Mouse (Mus musculus) cortical plate, adult 2 months (tissue): ENCODE results near the gene Gm14226. TPM values are rescaled to one million over a fixed set of nuclear protein-coding genes. Genes with fewer than 3 reads are reported as not detected.
A peak's percentile ranks its signal among the peaks of the same experiment; 100 is the strongest.
"Not testable (repeated sequence)": the region's sequence is repeated elsewhere in the genome, so short reads cannot be mapped to it uniquely, and the experiment has no call there.

Experiments
- H3K27ac ChIP-seq: fragments of 200-500 bp; 2 replicates; pipeline ENCODE4 v1.5.1; 2012; ENCODE audit warnings: low read length, control low read depth, inconsistent platforms; ENCODE audit not compliant: insufficient read depth
- H3K4me1 ChIP-seq: fragments of 200-500 bp; 2 replicates; pipeline ENCODE4 v1.6.1; 2011; ENCODE audit warnings: low read length; ENCODE audit not compliant: control insufficient read depth, insufficient read depth
- H3K4me3 ChIP-seq: fragments of 200-500 bp; 2 replicates; pipeline ENCODE4 v1.5.1; 2011; ENCODE audit warnings: mild to moderate bottlenecking, low read length, control low read depth; ENCODE audit not compliant: insufficient read depth
- CTCF ChIP-seq: fragments of 200-500 bp; IDR thresholded peaks from 2 replicates; pipeline ENCODE4 v1.5.1; 2011; ENCODE audit warnings: mild to moderate bottlenecking, control low read depth, low read length; ENCODE audit not compliant: insufficient read depth; ENCODE audit errors: extremely low read depth
- POLR2A ChIP-seq: fragments of 200-500 bp; IDR thresholded peaks from 2 replicates; pipeline ENCODE4 v1.6.1; 2011; ENCODE audit warnings: mild to moderate bottlenecking, low read length, control low read depth; ENCODE audit not compliant: insufficient read depth; ENCODE audit errors: extremely low read depth
- polyA plus RNA-seq: library from polyadenylated mRNA; depleted of rRNA; stranded (reverse); fragments of >200 nt; gene quantifications from 2 replicates; pipeline ENCODE4 v1.2.3, GENCODE M21; 2012; rRNA removed

The Gm14226 gene
- polyA plus RNA-seq, result 0.04 and 0.15 TPM in 2 replicates

- peak within 1 kb of the TSS; percentile 41 for H3K4me3 ChIP-seq
- H3K27ac ChIP-seq, H3K4me1 ChIP-seq: not testable (repeated sequence)
Observed at GRCm38 (mm10) chr2:155018251-155018755, at the start of gene Gm14226. TSS of gene Gm14226 (plus strand) at chr2:155018266.

- not testable (repeated sequence) for H3K4me3 ChIP-seq, H3K27ac ChIP-seq, H3K4me1 ChIP-seq
Observed at GRCm38 (mm10) chr2:154969740-154970397, 48.2 kb upstream of the Gm14226 start.

- Histone ChIP-seq H3K4me3 (no peak overlapping the region), H3K27ac (no peak overlapping the region), H3K4me1 (peaks cover 2% of the 10 kb centered on the region; the same call in 1 of the 2 replicates)
- TF ChIP-seq CTCF (no peak), POLR2A (no peak)
Observed at GRCm38 (mm10) chr2:154971919-154972692, 46.0 kb upstream of the Gm14226 start.

GRCm38 (mm10) chr2:154972981-154973380, 45.1 kb upstream of the Gm14226 start:
- Histone ChIP-seq H3K27ac (no peak overlapping the region), H3K4me1 (peaks cover 2% of the 10 kb centered on the region; the same call in 1 of the 2 replicates), H3K4me3 (no peak overlapping the region)
- no peak for TF ChIP-seq POLR2A
- no peak for TF ChIP-seq CTCF

GRCm38 (mm10) chr2:154986609-154987008, 31.5 kb upstream of the Gm14226 start:
- Histone ChIP-seq H3K4me3 (no peak overlapping the region), H3K27ac (no peak overlapping the region), H3K4me1 (no peaks in the 10 kb centered on the region)
- no peak for TF ChIP-seq POLR2A
- TF ChIP-seq CTCF, result no peak

GRCm38 (mm10) chr2:154991411-154991810, 26.7 kb upstream of the Gm14226 start:
- Histone ChIP-seq H3K4me1 (no peaks in the 10 kb centered on the region), H3K27ac (no peak overlapping the region), H3K4me3 (no peak overlapping the region)
- TF ChIP-seq POLR2A (no peak), CTCF (no peak)

- Histone ChIP-seq H3K4me1 (no peaks in the 10 kb centered on the region), H3K4me3 (no peak overlapping the region), H3K27ac (no peak overlapping the region)
- TF ChIP-seq POLR2A (no peak), CTCF (no peak)
Observed at GRCm38 (mm10) chr2:154992083-154992482, 26.0 kb upstream of the Gm14226 start.

- Histone ChIP-seq H3K4me3 (no peak overlapping the region), H3K27ac (no peak overlapping the region), H3K4me1 (no peaks in the 10 kb centered on the region)
- TF ChIP-seq POLR2A (no peak), CTCF (no peak)
Observed at GRCm38 (mm10) chr2:155005491-155005890, 12.6 kb upstream of the Gm14226 start.

- Histone ChIP-seq H3K27ac (no peak overlapping the region), H3K4me3 (no peak overlapping the region), H3K4me1 (no peaks in the 10 kb centered on the region)
- no peak for TF ChIP-seq CTCF
Observed at GRCm38 (mm10) chr2:155011086-155011656, 6.9 kb upstream of the Gm14226 start.

- Histone ChIP-seq H3K4me3 (no peak overlapping the region), H3K27ac (no peak overlapping the region), H3K4me1 (no peaks in the 10 kb centered on the region)
- TF ChIP-seq CTCF, result no peak
- no peak for TF ChIP-seq POLR2A
Observed at GRCm38 (mm10) chr2:155012991-155013390, 5.1 kb upstream of the Gm14226 start.

GRCm38 (mm10) chr2:155016751-155017150, 1.3 kb upstream of the Gm14226 start:
- not testable (repeated sequence) for H3K4me3 ChIP-seq, H3K27ac ChIP-seq, H3K4me1 ChIP-seq
